Comparison of ENCODE assay signal across 8 mouse cellular contexts in the genomic region with DNA sequence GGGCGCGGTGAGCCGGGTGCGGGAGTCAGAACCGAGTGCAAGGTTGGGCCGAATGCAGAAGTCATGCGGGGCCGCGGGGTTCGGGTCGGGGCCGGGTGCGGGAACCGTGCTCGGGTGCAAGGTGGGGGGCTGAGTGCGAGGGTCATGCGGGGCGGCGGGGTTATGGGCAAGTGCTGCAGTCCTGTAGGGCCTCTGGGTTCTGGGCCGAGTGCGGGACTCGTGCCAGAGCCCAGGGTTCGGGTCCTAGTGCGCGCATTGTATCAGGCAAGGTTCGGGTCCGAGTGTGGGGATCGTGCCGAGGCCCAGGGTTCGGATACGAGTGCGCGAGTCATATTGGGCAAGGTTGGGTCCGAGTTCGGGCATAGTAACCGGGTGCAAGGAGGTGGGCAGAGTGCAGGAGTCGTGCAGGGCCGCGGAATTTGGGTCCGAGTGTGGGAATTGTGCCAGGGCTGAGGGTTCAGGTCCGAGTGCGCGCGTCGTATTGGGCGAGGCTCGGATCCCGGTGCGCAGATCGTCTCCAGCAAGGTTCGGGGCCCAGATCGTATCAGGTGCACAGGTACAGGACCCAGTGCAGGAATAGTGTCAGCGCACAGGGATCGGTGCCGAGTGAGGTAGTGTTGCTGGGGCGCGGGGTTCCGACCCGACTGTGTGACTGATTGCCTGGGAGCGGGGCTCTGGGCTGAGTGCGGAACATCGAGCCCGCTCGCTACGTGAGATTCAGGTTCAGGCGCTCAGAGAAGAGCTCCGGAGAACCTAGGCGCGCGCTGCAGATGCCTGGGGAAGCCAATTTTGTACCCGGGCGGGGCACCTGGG. TPM values are rescaled to one million over a fixed set of nuclear protein-coding genes. Genes with fewer than 3 reads are reported as not detected.
DNase-seq lines count a peak whose midpoint lies in the region; ATAC-seq and TF ChIP-seq lines count a peak whose summit lies in the region.

No protein-coding gene starts in this region.

- no peak for TF ChIP-seq POLR2A in spleen, adult 2 months (IDR thresholded peaks at IDR 0.05; ENCODE audit: low read depth, low read length)
- TF ChIP-seq POLR2A in bone marrow, adult 2 months (IDR thresholded peaks at IDR 0.05; ENCODE audit: borderline replicate concordance, control insufficient read depth, low read depth, low read length) = no peak

- H3K36me3 ChIP-seq in spleen, adult 2 months (ENCODE audit: control insufficient read depth, insufficient read depth, low read length) = no peaks in the 10 kb centered on the region
- H3K36me3 ChIP-seq in embryonic facial prominence, embryonic 15.5 days = no peaks in the 10 kb centered on the region
- no peaks in the 10 kb centered on the region for H3K36me3 ChIP-seq in hindbrain, embryonic 15.5 days
- H3K36me3 ChIP-seq in liver, embryonic 11.5 days (ENCODE audit: control insufficient read depth, insufficient read depth, low read length) = no peaks in the 10 kb centered on the region
- H3K36me3 ChIP-seq in neural tube, embryonic 12.5 days = no peaks in the 10 kb centered on the region

- no peak for DNase-seq in spleen, adult 2 months (ENCODE audit: low read depth in 1 of 2, low spot score in 2 of 2)
- no peak for DNase-seq in spleen, postnatal 14 days (ENCODE audit: low spot score in 2 of 2)
- DNase-seq in liver, embryonic 11.5 days (ENCODE audit: low spot score) = peak; percentile 51
- no peak for DNase-seq in MN1 (ENCODE audit: low spot score)

- peak; percentile 48 for ATAC-seq in embryonic facial prominence, embryonic 15.5 days (ENCODE audit: insufficient number of reproducible peaks, low FRiP score, low TSS enrichment, low read depth)
- peak; percentile 53 for ATAC-seq in hindbrain, embryonic 15.5 days (ENCODE audit: low FRiP score, low read depth)
- peak; percentile 31; the same call in 1 of the 2 replicates for ATAC-seq in liver, embryonic 11.5 days (replicated peaks; ENCODE audit: low FRiP score)
- peak; percentile 74 for ATAC-seq in neural tube, embryonic 12.5 days (ENCODE audit: low FRiP score, low read depth)

- peaks cover 20% of the 10 kb centered on the region for H3K27me3 ChIP-seq in spleen, adult 2 months (ENCODE audit: control insufficient read depth, insufficient read depth, low read length)
- H3K27me3 ChIP-seq in embryonic facial prominence, embryonic 15.5 days = peaks cover 18% of the 10 kb centered on the region
- H3K27me3 ChIP-seq in hindbrain, embryonic 15.5 days = no peaks in the 10 kb centered on the region
- H3K27me3 ChIP-seq in liver, embryonic 11.5 days (replicated peaks; ENCODE audit: control insufficient read depth, insufficient read depth, low read length) = peaks cover 60% of the 10 kb centered on the region
- H3K27me3 ChIP-seq in neural tube, embryonic 12.5 days (replicated peaks) = no peaks in the 10 kb centered on the region; the same call in 1 of the 2 replicates

- WGBS in spleen, adult 2 months = 3% methylated on average over 72 of the region's 72 CpGs
- WGBS in bone marrow, adult 2 months = 1% methylated on average over 72 of the region's 72 CpGs
- under 1% methylated on average over 71 of the region's 72 CpGs for WGBS in embryonic facial prominence, embryonic 15.5 days
- under 1% methylated on average over 72 of the region's 72 CpGs for WGBS in hindbrain, embryonic 15.5 days
- WGBS in liver, embryonic 11.5 days = 1% methylated on average over 72 of the region's 72 CpGs
- WGBS in neural tube, embryonic 12.5 days = under 1% methylated on average over 72 of the region's 72 CpGs

- no peaks in the 10 kb centered on the region for H3K9me3 ChIP-seq in embryonic facial prominence, embryonic 15.5 days (replicated peaks)
- H3K9me3 ChIP-seq in hindbrain, embryonic 15.5 days = no peaks in the 10 kb centered on the region
- H3K9me3 ChIP-seq in liver, embryonic 11.5 days (ENCODE audit: control insufficient read depth, low read length) = no peaks in the 10 kb centered on the region
- no peaks in the 10 kb centered on the region for H3K9me3 ChIP-seq in neural tube, embryonic 12.5 days

- H3K27ac ChIP-seq in spleen, adult 2 months (ENCODE audit: insufficient read depth, low read length) = no peak overlapping the region
- no peak overlapping the region for H3K27ac ChIP-seq in bone marrow, adult 2 months (ENCODE audit: control insufficient read depth, insufficient read depth, low read depth, low read length, poor library complexity)
- peak overlapping the region; percentile 34; the same call in 1 of the 2 replicates for H3K27ac ChIP-seq in embryonic facial prominence, embryonic 15.5 days (replicated peaks)
- peak overlapping the region; percentile 87 for H3K27ac ChIP-seq in hindbrain, embryonic 15.5 days (replicated peaks)
- no peak overlapping the region for H3K27ac ChIP-seq in liver, embryonic 11.5 days (ENCODE audit: low read depth, low read length)
- H3K27ac ChIP-seq in neural tube, embryonic 12.5 days = peak overlapping the region; percentile 79

- peak overlapping the region; percentile 63 for H3K4me3 ChIP-seq in spleen, adult 2 months (ENCODE audit: extremely low read depth, insufficient read depth, insufficient read length)
- peak overlapping the region; percentile 32 for H3K4me3 ChIP-seq in bone marrow, adult 2 months (replicated peaks; ENCODE audit: control insufficient read depth, low read depth, low read length)
- peak overlapping the region; percentile 80 for H3K4me3 ChIP-seq in embryonic facial prominence, embryonic 15.5 days (replicated peaks)
- peak overlapping the region; percentile 96 for H3K4me3 ChIP-seq in hindbrain, embryonic 15.5 days
- H3K4me3 ChIP-seq in liver, embryonic 11.5 days (ENCODE audit: low read depth, low read length) = peak overlapping the region; percentile 68
- peak overlapping the region; percentile 93 for H3K4me3 ChIP-seq in neural tube, embryonic 12.5 days

- peak overlapping the region; percentile 81 for H3K9ac ChIP-seq in embryonic facial prominence, embryonic 15.5 days
- H3K9ac ChIP-seq in hindbrain, embryonic 15.5 days = peak overlapping the region; percentile 92
- H3K9ac ChIP-seq in liver, embryonic 11.5 days (ENCODE audit: low read depth, low read length) = peak overlapping the region; percentile 65
- H3K9ac ChIP-seq in neural tube, embryonic 12.5 days = peak overlapping the region; percentile 94

- TF ChIP-seq CTCF in spleen, adult 2 months (IDR thresholded peaks at IDR 0.05; ENCODE audit: extremely low read depth, insufficient read depth, insufficient read length, insufficient replicate concordance) = no peak
- no peak for TF ChIP-seq CTCF in bone marrow, adult 2 months (IDR thresholded peaks at IDR 0.05; ENCODE audit: control insufficient read depth, insufficient read depth, low read length)

- peaks cover 11% of the 10 kb centered on the region for H3K4me1 ChIP-seq in spleen, adult 2 months (ENCODE audit: control insufficient read depth, insufficient read depth, insufficient read length)
- H3K4me1 ChIP-seq in bone marrow, adult 2 months (ENCODE audit: control insufficient read depth, insufficient read depth, low read length) = no peaks in the 10 kb centered on the region
- H3K4me1 ChIP-seq in embryonic facial prominence, embryonic 15.5 days = peaks cover 13% of the 10 kb centered on the region
- H3K4me1 ChIP-seq in hindbrain, embryonic 15.5 days (replicated peaks) = peaks cover 27% of the 10 kb centered on the region
- 0 out of 2 replicates have a peak, but pooled peaks cover 9% of the 10 kb centered on the region for H3K4me1 ChIP-seq in liver, embryonic 11.5 days (replicated peaks; ENCODE audit: control insufficient read depth, insufficient read depth, low read length)
- peaks cover 15% of the 10 kb centered on the region; the same call in 1 of the 2 replicates for H3K4me1 ChIP-seq in neural tube, embryonic 12.5 days

- peak overlapping the region; percentile 96 for H3K4me2 ChIP-seq in embryonic facial prominence, embryonic 15.5 days (replicated peaks)
- peak overlapping the region; percentile 88 for H3K4me2 ChIP-seq in hindbrain, embryonic 15.5 days
- H3K4me2 ChIP-seq in liver, embryonic 11.5 days = peak overlapping the region; percentile 87
- peak overlapping the region; percentile 96 for H3K4me2 ChIP-seq in neural tube, embryonic 12.5 days (replicated peaks)

RNA-seq across cellular contexts. Expression of a gene that starts 0.7 kb away (rescaled TPM):
- polyA plus RNA-seq in spleen, adult 2 months (2012; rRNA removed) = 13.4 and 17.2 TPM in 2 replicates
- polyA plus RNA-seq in bone marrow, adult 2 months (2011; ENCODE audit: insufficient read depth, insufficient read length, low replicate concordance, missing spikeins) = 3.9 and 6.3 TPM in 2 replicates
- polyA plus RNA-seq in embryonic facial prominence, embryonic 15.5 days (2015; fragmentation: Nextera tagmentation; extraction: Ambion mirVana) = 64.5 and 71.4 TPM in 2 replicates
- 178 and 198 TPM in 2 replicates for polyA plus RNA-seq in hindbrain, embryonic 15.5 days (2015; fragmentation: Nextera tagmentation; extraction: Ambion mirVana)
- 7.8 and 7.9 TPM in 2 replicates for polyA plus RNA-seq in liver, embryonic 11.5 days (2014; fragmentation: Nextera tagmentation; extraction: Ambion mirVana)
- polyA plus RNA-seq in neural tube, embryonic 12.5 days (2016; fragmentation: Nextera tagmentation; extraction: Ambion mirVana) = 133 and 138 TPM in 2 replicates

Comparison
In these comparisons a context has a peak if more than half of its experiments do, and no peak if none do; other contexts are left out.
1. H3K27ac ChIP-seq: peak in embryonic facial prominence, embryonic 15.5 days (single experiment), hindbrain, embryonic 15.5 days (single experiment) and neural tube, embryonic 12.5 days (single experiment); none in spleen, adult 2 months (single experiment), bone marrow, adult 2 months (single experiment) and liver, embryonic 11.5 days (single experiment).
2. H3K4me3 ChIP-seq: peak in every context shown above with its lines; median percentile 96 in hindbrain, embryonic 15.5 days; 93 in neural tube, embryonic 12.5 days; 80 in embryonic facial prominence, embryonic 15.5 days; 68 in liver, embryonic 11.5 days; 63 in spleen, adult 2 months; 32 in bone marrow, adult 2 months.
3. Peak in every context shown above with its lines, with median percentiles within 50 percentile points of each other: ATAC-seq, H3K4me2 ChIP-seq and H3K9ac ChIP-seq.